Mouse (Mus musculus) midbrain, embryonic 16.5 days (tissue): Measurements from ENCODE around the gene Nmnat3. TPM values are rescaled to one million over a fixed set of nuclear protein-coding genes. Genes with fewer than 3 reads are reported as not detected.

ENCODE experiments used
- ATAC-seq: fragments of 200-750 bp; cut with Nextera tagmentation; 2 replicates; pipeline ENCODE4 v1.8.0; 2017; ENCODE audit warnings: moderate TSS enrichment
- H3K27ac ChIP-seq: fragments of 300-500 bp; sonication (generic); 2 replicates; pipeline ENCODE4 v1.5.1; 2014; ENCODE audit warnings: mild to moderate bottlenecking, low read length, mixed read lengths
- H3K27me3 ChIP-seq: fragments of 300-500 bp; sonication (generic); 2 replicates; pipeline ENCODE4 v1.6.1; 2014; ENCODE audit warnings: low read depth, low read length, mixed read lengths; ENCODE audit not compliant: control insufficient read depth, insufficient read depth
- H3K36me3 ChIP-seq: fragments of 300-500 bp; sonication (generic); 2 replicates; pipeline ENCODE4 v1.6.1; 2014; ENCODE audit warnings: mild to moderate bottlenecking, low read length, moderate library complexity, mixed read lengths; ENCODE audit not compliant: control insufficient read depth, insufficient read depth
- H3K4me1 ChIP-seq: fragments of 300-500 bp; sonication (generic); 2 replicates; pipeline ENCODE4 v1.6.1; 2014; ENCODE audit warnings: mild to moderate bottlenecking, low read length, mixed read lengths; ENCODE audit not compliant: control insufficient read depth, insufficient read depth
- H3K4me2 ChIP-seq: fragments of 300-500 bp; sonication (generic); 2 replicates; pipeline ENCODE4 v1.6.1; 2014; ENCODE audit warnings: mild to moderate bottlenecking, low read length, mixed read lengths
- H3K4me3 ChIP-seq: fragments of 300-500 bp; sonication (generic); 2 replicates; pipeline ENCODE4 v1.5.1; 2014; ENCODE audit warnings: low read depth, mild to moderate bottlenecking, low read length, moderate library complexity, mixed read lengths
- H3K9ac ChIP-seq: fragments of 300-500 bp; sonication (generic); 2 replicates; pipeline ENCODE4 v1.6.1; 2014; ENCODE audit warnings: low read depth, low read length, mixed read lengths
- H3K9me3 ChIP-seq: fragments of 300-500 bp; sonication (generic); replicated peaks from 2 replicates; pipeline ENCODE4 v1.6.1; 2014; ENCODE audit warnings: mild to moderate bottlenecking, low read length, mixed read lengths; ENCODE audit not compliant: control insufficient read depth, poor library complexity, severe bottlenecking
- WGBS: fragments of 180-500 bp; shearing (Covaris S2); extraction: QIAGEN DNeasy Blood & Tissue Kit; methylation state at CpG from one replicate; pipeline ENCODE4 v1.1.7; 2014; 5-methylcytosine and 5-hydroxymethylcytosine counted together
- polyA plus RNA-seq: library from polyadenylated mRNA; unstranded; fragments of >200 nt; fragmentation: Nextera tagmentation; extraction: Ambion mirVana; gene quantifications from 2 replicates; pipeline ENCODE4 v1.2.1, GENCODE M21; 2015

Nmnat3 gene
- polyA plus RNA-seq, 1 experiment from 2014 or later: 0.98 TPM

DNA sequence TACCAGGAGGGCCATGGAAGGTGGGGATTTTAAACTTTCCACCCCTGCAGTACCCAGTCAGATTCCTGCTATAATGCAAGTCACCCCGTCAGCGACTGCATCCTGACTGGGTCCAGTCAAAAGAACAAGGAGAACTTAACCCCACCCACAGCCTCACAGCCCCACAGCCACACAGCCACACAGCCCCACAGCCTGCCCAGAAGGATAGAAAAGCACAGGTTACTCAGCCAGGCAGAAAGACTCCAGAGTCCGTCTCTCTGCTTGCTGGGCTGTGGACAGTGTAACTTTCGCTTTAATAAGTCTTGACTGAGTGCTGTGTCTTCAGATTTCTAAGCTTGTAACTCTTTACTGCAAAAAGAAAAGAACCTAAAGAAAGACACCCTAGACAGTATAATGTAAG is 53.2 kb downstream of the Nmnat3 start:
- Histone ChIP-seq H3K4me2 (no peak overlapping the region), H3K9me3 (no peaks in the 10 kb centered on the region), H3K4me3 (no peak overlapping the region), H3K27ac (no peak overlapping the region), H3K4me1 (no peaks in the 10 kb centered on the region; the same call in 1 of the 2 replicates), H3K36me3 (no peaks in the 10 kb centered on the region), H3K27me3 (no peaks in the 10 kb centered on the region), H3K9ac (no peak overlapping the region)
- WGBS: 69% methylated on average over 4 of the region's 4 CpGs
- ATAC-seq: no peak

DNA sequence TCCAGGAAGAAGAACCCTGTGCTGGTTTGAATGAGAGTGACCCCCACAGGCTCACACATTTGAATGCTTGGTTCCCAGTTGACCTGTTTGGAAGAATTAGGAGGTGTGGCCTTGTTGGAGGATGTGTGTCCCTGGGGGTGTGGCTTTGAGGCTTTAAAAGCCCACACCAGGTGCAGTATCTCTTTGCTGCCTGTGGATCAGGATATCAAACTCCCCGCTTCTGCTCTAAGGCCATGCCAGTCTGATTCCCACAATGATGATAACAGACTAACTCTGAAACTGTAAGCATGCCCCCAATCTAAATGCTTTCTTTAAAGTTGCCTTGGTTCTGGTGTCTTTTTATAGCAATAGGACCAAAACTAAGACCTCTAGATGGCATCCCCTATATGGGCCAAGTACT is 58.6 kb downstream of the Nmnat3 start:
- no peak for ATAC-seq

DNA sequence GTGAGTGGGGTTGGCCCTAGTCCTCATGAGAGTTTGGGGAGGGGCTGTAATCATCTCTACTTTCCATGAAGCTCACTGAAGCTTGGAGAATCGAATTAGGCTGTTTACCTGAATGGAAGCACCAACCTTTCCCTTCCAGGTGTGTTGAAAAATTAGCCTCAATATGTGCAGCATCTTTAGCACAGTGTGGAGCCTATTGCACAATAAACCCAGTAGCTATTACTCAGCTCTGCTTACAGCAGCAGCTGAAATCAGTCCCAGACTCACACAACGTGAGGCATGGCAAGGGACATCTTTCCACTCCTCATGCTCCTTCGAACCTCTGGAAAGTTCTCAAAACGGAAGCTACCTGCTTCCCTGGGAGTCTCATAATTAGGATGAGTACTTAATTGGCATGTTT is 59.0 kb downstream of the Nmnat3 start:
- no peak overlapping the region for H3K4me3 ChIP-seq
- H3K9me3 ChIP-seq: no peaks in the 10 kb centered on the region
- WGBS: 86% methylated on average over 4 of the region's 4 CpGs
- H3K27me3 ChIP-seq: no peaks in the 10 kb centered on the region
- H3K9ac ChIP-seq: no peak overlapping the region
- ATAC-seq: no peak
- H3K4me1 ChIP-seq: peaks cover 10% of the 10 kb centered on the region
- no peaks in the 10 kb centered on the region for H3K36me3 ChIP-seq
- no peak overlapping the region for H3K4me2 ChIP-seq
- H3K27ac ChIP-seq: no peak overlapping the region

More for the DNA sequence above, 58.6 kb downstream of the Nmnat3 start:
- Histone ChIP-seq H3K4me1 (peaks cover 10% of the 10 kb centered on the region), H3K9ac (no peak overlapping the region), H3K9me3 (no peaks in the 10 kb centered on the region), H3K27me3 (no peaks in the 10 kb centered on the region), H3K36me3 (no peaks in the 10 kb centered on the region), H3K4me2 (no peak overlapping the region), H3K4me3 (no peak overlapping the region), H3K27ac (no peak overlapping the region)
- WGBS: 100% methylated on average over 1 of the region's 1 CpGs

DNA sequence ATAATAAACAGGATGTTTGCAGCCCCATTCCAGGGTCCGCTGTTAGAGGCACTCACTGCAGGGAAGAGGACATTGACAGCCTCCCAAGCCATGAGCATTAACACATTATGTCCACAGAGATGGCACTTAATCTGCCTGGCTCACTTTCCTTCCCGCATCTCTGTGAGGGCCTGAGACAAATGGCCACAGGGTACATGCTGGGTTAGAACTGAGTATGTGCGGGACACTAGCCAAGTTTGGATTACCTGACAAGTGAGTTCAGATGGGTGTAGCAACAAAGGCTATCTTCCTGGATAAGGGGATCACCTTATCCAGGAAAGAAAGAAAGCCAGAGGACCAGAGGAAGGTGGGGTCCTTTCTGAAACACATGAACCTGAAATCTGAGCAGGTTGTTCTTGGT is 59.8 kb downstream of the Nmnat3 start:
- Histone ChIP-seq H3K4me2 (no peak overlapping the region), H3K36me3 (no peaks in the 10 kb centered on the region), H3K9me3 (no peaks in the 10 kb centered on the region), H3K27me3 (no peaks in the 10 kb centered on the region), H3K27ac (no peak overlapping the region), H3K4me1 (peaks cover 10% of the 10 kb centered on the region), H3K4me3 (no peak overlapping the region), H3K9ac (no peak overlapping the region)
- 83% methylated on average over 3 of the region's 3 CpGs for WGBS
- no peak for ATAC-seq

DNA sequence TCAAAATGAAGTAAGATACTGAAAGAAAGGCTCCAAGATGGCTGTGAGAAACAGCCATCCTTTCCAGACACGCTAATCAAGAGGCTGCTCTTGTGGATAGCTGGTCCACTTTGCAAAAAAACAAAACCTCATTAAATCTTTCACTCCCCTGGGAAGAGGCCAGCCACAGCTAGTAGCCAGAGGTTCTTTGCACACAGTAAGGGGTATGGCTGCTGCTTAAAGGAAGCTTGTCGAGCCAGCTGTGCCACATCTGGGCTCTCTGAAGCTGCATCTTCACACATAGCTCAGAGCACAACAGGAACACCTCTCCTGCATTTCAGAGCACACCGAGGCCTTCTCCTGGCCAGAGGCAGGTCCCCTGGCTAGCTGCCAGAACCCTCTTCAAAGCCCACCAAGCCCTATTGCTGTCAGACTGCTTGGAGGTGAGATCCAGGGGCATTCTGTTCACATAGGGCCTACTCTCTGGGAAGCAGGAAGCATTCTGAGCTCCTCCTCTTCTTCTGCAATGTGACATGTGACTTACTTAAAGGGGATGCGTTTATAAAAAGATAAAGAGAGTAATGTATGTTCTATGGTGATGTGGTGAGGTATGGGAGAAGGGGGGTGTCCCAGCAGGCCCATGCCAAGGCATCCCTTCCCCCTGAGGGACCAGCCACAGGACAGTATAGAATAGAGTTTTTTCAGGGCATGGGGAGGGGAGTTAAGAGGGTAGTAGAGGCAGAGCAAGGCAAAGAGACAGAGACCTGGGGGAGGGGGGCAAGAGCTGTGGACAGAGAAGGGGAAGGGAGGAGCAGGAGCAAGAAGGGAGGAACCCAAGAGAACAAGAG is 63.3 kb downstream of the Nmnat3 start:
- H3K9ac ChIP-seq: no peak overlapping the region
- peak; percentile 39 for ATAC-seq
- H3K4me1 ChIP-seq: peaks cover 10% of the 10 kb centered on the region
- H3K9me3 ChIP-seq: no peaks in the 10 kb centered on the region
- no peaks in the 10 kb centered on the region for H3K27me3 ChIP-seq
- WGBS: 8% methylated on average over 4 of the region's 4 CpGs
- H3K27ac ChIP-seq: peak overlapping the region; percentile 30; the same call in 1 of the 2 replicates
- H3K4me2 ChIP-seq: no peak overlapping the region
- no peaks in the 10 kb centered on the region for H3K36me3 ChIP-seq
- no peak overlapping the region for H3K4me3 ChIP-seq

DNA sequence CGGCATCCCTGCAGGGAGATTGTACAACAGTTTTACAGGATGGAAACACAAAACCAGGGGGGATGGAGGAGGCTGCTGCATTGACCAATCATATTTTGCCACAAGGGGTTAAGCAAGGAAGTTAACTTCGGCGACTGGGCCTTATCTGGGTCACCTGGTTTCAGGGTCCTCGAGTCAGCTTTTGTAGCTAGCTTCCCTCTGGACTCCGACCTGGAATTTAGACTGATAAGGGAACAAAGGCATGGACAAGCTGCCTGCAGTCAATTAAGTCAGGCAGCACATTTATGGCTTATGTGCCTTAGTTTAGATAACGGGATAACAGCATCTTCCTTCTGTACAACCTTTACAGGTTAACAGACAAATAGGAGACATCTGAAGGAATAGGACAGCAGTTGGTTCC is 65.1 kb downstream of the Nmnat3 start:
- 87% methylated on average over 6 of the region's 6 CpGs for WGBS
- Histone ChIP-seq H3K4me3 (no peak overlapping the region), H3K27me3 (no peaks in the 10 kb centered on the region), H3K4me1 (peaks cover 10% of the 10 kb centered on the region), H3K9ac (no peak overlapping the region), H3K4me2 (no peak overlapping the region), H3K9me3 (no peaks in the 10 kb centered on the region), H3K36me3 (no peaks in the 10 kb centered on the region), H3K27ac (no peak overlapping the region)
- ATAC-seq: no peak

DNA sequence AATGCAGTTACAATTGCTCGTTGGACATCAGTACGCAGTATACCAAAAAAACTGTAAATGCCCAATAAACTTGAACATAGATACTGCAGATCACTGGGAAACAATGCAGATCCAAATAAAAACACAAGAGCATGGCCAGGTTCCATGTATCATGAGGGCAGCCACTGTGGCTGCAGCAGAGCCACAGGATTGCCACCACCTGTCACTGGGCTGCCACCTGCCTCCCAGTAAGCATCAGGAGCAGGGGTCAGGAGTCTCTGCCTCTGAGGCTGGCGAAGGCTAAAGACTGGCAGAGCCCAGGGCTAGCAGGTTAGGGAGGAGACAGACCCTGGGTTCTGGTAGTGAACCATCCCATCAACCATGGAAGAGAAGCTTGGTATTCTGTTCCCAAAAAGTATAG is 67.7 kb downstream of the Nmnat3 start:
- Histone ChIP-seq H3K27me3 (no peaks in the 10 kb centered on the region), H3K9me3 (no peaks in the 10 kb centered on the region), H3K4me1 (peaks cover 7% of the 10 kb centered on the region), H3K4me3 (no peak overlapping the region), H3K36me3 (no peaks in the 10 kb centered on the region), H3K4me2 (no peak overlapping the region), H3K9ac (no peak overlapping the region), H3K27ac (no peak overlapping the region)
- 95% methylated on average over 3 of the region's 3 CpGs for WGBS
- ATAC-seq: no peak

DNA sequence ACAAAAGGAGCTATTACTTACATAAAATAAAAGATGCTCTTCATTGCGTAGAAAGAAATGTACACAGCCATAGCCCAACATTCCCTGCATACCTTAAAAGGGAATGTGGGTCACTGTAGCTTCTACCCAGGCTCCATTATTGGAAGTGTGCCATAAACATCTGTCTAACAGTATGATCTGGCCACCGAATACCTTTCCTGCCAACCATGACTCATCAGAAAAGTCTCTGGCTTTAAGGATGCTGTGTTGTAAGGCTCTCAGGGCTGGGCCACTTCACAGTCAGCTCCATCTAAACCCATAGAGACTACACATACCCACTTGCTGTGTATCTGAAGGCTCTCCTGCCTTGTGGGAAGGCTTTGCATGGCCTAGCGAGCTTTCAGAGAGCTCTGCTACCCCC is 73.8 kb downstream of the Nmnat3 start:
- Histone ChIP-seq H3K4me2 (no peak overlapping the region), H3K27ac (no peak overlapping the region), H3K36me3 (no peaks in the 10 kb centered on the region), H3K4me1 (peaks cover under 1% of the 10 kb centered on the region; the same call in 1 of the 2 replicates), H3K9ac (no peak overlapping the region), H3K27me3 (no peaks in the 10 kb centered on the region), H3K4me3 (no peak overlapping the region), H3K9me3 (no peaks in the 10 kb centered on the region)
- ATAC-seq: no peak
- WGBS: 81% methylated on average over 3 of the region's 3 CpGs

DNA sequence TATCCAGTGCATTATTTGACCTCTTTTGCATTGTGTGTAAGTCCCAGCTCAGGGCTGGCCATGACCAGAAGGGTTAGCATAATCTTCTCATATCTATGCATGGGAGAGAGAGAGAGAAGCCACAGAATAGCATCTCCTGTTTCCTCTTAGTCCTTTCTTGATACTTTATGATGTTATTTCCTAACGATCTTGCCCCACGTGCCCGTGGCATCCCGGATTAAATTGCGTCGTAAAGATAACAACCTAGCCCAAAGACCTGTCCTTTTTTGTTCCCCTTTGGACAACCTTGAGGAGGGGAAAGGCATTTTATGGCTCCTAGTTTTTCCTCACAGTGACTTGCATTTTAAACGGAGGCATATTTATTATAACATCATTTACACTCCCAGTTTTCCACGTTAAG is 78.8 kb downstream of the Nmnat3 start:
- Histone ChIP-seq H3K4me1 (peaks cover 9% of the 10 kb centered on the region), H3K4me2 (no peak overlapping the region), H3K27ac (no peak overlapping the region), H3K9ac (no peak overlapping the region), H3K27me3 (no peaks in the 10 kb centered on the region), H3K4me3 (no peak overlapping the region), H3K9me3 (no peaks in the 10 kb centered on the region), H3K36me3 (no peaks in the 10 kb centered on the region)
- no peak for ATAC-seq
- WGBS: 73% methylated on average over 8 of the region's 8 CpGs
